Mouse (Mus musculus) forebrain, embryonic 13.5 days (tissue): ENCODE measurements around the gene Gm5134. TPM values are rescaled to one million over a fixed set of nuclear protein-coding genes. Genes with fewer than 3 reads are reported as not detected.

Experiments
- ATAC-seq: fragments of 200-750 bp; cut with Nextera tagmentation; 2 replicates; pipeline ENCODE4 v1.8.0; 2017
- H3K27ac ChIP-seq: fragments of 300-500 bp; sonication (generic); 2 replicates; pipeline ENCODE4 v1.5.1; 2015; ENCODE audit warnings: inconsistent platforms, mild to moderate bottlenecking, moderate library complexity
- H3K27me3 ChIP-seq: fragments of 300-500 bp; sonication (generic); 2 replicates; pipeline ENCODE4 v1.6.1; 2015; ENCODE audit warnings: mild to moderate bottlenecking, inconsistent platforms
- H3K36me3 ChIP-seq: fragments of 300-500 bp; sonication (generic); 2 replicates; pipeline ENCODE4 v1.6.1; 2015; ENCODE audit warnings: mild to moderate bottlenecking, inconsistent platforms; ENCODE audit not compliant: poor library complexity, severe bottlenecking
- H3K4me1 ChIP-seq: fragments of 300-500 bp; sonication (generic); 2 replicates; pipeline ENCODE4 v1.6.1; 2015; ENCODE audit warnings: inconsistent platforms
- H3K4me2 ChIP-seq: fragments of 300-500 bp; sonication (generic); 2 replicates; pipeline ENCODE4 v1.6.1; 2015; ENCODE audit warnings: inconsistent platforms, mild to moderate bottlenecking, moderate library complexity
- H3K4me3 ChIP-seq: fragments of 300-500 bp; sonication (generic); 2 replicates; pipeline ENCODE4 v1.5.1; 2015; ENCODE audit warnings: mild to moderate bottlenecking, inconsistent platforms
- H3K9ac ChIP-seq: fragments of 300-500 bp; sonication (generic); 2 replicates; pipeline ENCODE4 v1.6.1; 2015; ENCODE audit warnings: mild to moderate bottlenecking, inconsistent platforms
- H3K9me3 ChIP-seq: fragments of 300-500 bp; sonication (generic); replicated peaks from 2 replicates; pipeline ENCODE4 v1.6.1; 2016; ENCODE audit warnings: inconsistent platforms
- WGBS: fragments of 180-500 bp; shearing (Covaris S2); methylation state at CpG from one replicate; pipeline ENCODE4 v1.1.7; 2015; 5-methylcytosine and 5-hydroxymethylcytosine counted together
- polyA plus RNA-seq: library from polyadenylated mRNA; unstranded; fragments of >200 nt; fragmentation: Nextera tagmentation; extraction: Ambion mirVana; gene quantifications from 2 replicates; pipeline ENCODE4 v1.2.1, GENCODE M21; 2015

The Gm5134 gene
- polyA plus RNA-seq, 1 experiment from 2014 or later, result 0.09 TPM

GRCm38 (mm10) chr10:75942736-75943477, 11.4 kb upstream of the Gm5134 start, which contains the start of gene Vpreb3:
TSS of gene Vpreb3 (plus strand) at chr10:75943057.
- Histone ChIP-seq H3K9ac (no peak within 1 kb of the TSS), H3K27ac (no peak within 1 kb of the TSS; the same call in 1 of the 2 replicates), H3K4me3 (no peak within 1 kb of the TSS), H3K9me3 (no peaks in the 10 kb centered on the region), H3K4me1 (peaks cover 9% of the 10 kb centered on the region; the same call in 1 of the 2 replicates), H3K36me3 (no peaks in the 10 kb centered on the region), H3K4me2 (no peak within 1 kb of the TSS), H3K27me3 (peaks cover 2% of the 10 kb centered on the region; the same call in 1 of the 2 replicates)
- no peak for ATAC-seq
- WGBS, result 85% methylated on average over 15 of the region's 15 CpGs

GRCm38 (mm10) chr10:75944066-75944772, 10.1 kb upstream of the Gm5134 start:
- Histone ChIP-seq H3K27ac (peak overlapping the region; percentile 22; the same call in 1 of the 2 replicates), H3K36me3 (no peaks in the 10 kb centered on the region), H3K4me1 (peaks cover 9% of the 10 kb centered on the region; the same call in 1 of the 2 replicates), H3K4me2 (no peak overlapping the region), H3K9ac (no peak overlapping the region), H3K27me3 (peaks cover under 1% of the 10 kb centered on the region), H3K9me3 (no peaks in the 10 kb centered on the region), H3K4me3 (no peak overlapping the region)
- no peak for ATAC-seq
- 25% methylated on average over 11 of the region's 11 CpGs for WGBS

GRCm38 (mm10) chr10:75945213-75945612, 9.1 kb upstream of the Gm5134 start:
- 90% methylated on average over 7 of the region's 7 CpGs for WGBS
- ATAC-seq, result no peak

GRCm38 (mm10) chr10:75945896-75946295, 8.4 kb upstream of the Gm5134 start:
- Histone ChIP-seq H3K9me3 (no peaks in the 10 kb centered on the region), H3K4me1 (peaks cover 13% of the 10 kb centered on the region), H3K4me2 (no peak overlapping the region), H3K4me3 (no peak overlapping the region), H3K36me3 (no peaks in the 10 kb centered on the region), H3K27ac (no peak overlapping the region), H3K9ac (no peak overlapping the region), H3K27me3 (peaks cover 17% of the 10 kb centered on the region)
- 88% methylated on average over 7 of the region's 7 CpGs for WGBS
- no peak for ATAC-seq

More at GRCm38 (mm10) chr10:75945213-75945612, 9.1 kb upstream of the Gm5134 start:
- H3K4me1 ChIP-seq, result peaks cover 9% of the 10 kb centered on the region; the same call in 1 of the 2 replicates
- H3K9ac ChIP-seq, result no peak overlapping the region
- H3K36me3 ChIP-seq, result no peaks in the 10 kb centered on the region
- H3K27me3 ChIP-seq, result peaks cover 10% of the 10 kb centered on the region
- no peaks in the 10 kb centered on the region for H3K9me3 ChIP-seq
- H3K4me2 ChIP-seq, result no peak overlapping the region
- H3K27ac ChIP-seq, result no peak overlapping the region
- no peak overlapping the region for H3K4me3 ChIP-seq

- peaks cover 24% of the 10 kb centered on the region for H3K27me3 ChIP-seq
- peaks cover 18% of the 10 kb centered on the region for H3K4me1 ChIP-seq
- WGBS, result 82% methylated on average over 5 of the region's 5 CpGs
- no peak overlapping the region for H3K4me2 ChIP-seq
- H3K27ac ChIP-seq, result no peak overlapping the region
- H3K9me3 ChIP-seq, result no peaks in the 10 kb centered on the region
- H3K4me3 ChIP-seq, result no peak overlapping the region
- ATAC-seq, result no peak
- no peaks in the 10 kb centered on the region for H3K36me3 ChIP-seq
- H3K9ac ChIP-seq, result no peak overlapping the region
Measured at GRCm38 (mm10) chr10:75948079-75948478, 6.2 kb upstream of the Gm5134 start.

GRCm38 (mm10) chr10:75949053-75950045, 5.0 kb upstream of the Gm5134 start:
- WGBS, result 83% methylated on average over 22 of the region's 22 CpGs
- Histone ChIP-seq H3K27ac (no peak overlapping the region), H3K9me3 (no peaks in the 10 kb centered on the region), H3K27me3 (peaks cover 32% of the 10 kb centered on the region), H3K4me1 (peaks cover 13% of the 10 kb centered on the region), H3K4me2 (no peak overlapping the region), H3K4me3 (no peak overlapping the region), H3K9ac (no peak overlapping the region), H3K36me3 (no peaks in the 10 kb centered on the region)
- ATAC-seq, result no peak

GRCm38 (mm10) chr10:75950791-75951210, 3.5 kb upstream of the Gm5134 start:
- no peak overlapping the region for H3K27ac ChIP-seq
- H3K4me3 ChIP-seq, result peak overlapping the region; percentile 42
- H3K36me3 ChIP-seq, result no peaks in the 10 kb centered on the region
- H3K27me3 ChIP-seq, result peaks cover 35% of the 10 kb centered on the region
- H3K9ac ChIP-seq, result peak overlapping the region; percentile 64
- WGBS, result 1% methylated on average over 23 of the region's 23 CpGs
- peaks cover 13% of the 10 kb centered on the region for H3K4me1 ChIP-seq
- ATAC-seq, result peak; percentile 65
- peak overlapping the region; percentile 80 for H3K4me2 ChIP-seq
- H3K9me3 ChIP-seq, result no peaks in the 10 kb centered on the region

GRCm38 (mm10) chr10:75951424-75952050, 2.8 kb upstream of the Gm5134 start:
- Histone ChIP-seq H3K9ac (peak overlapping the region; percentile 64), H3K4me1 (peaks cover 13% of the 10 kb centered on the region), H3K27ac (no peak overlapping the region), H3K4me2 (peak overlapping the region; percentile 80), H3K4me3 (peak overlapping the region; percentile 42), H3K36me3 (no peaks in the 10 kb centered on the region), H3K9me3 (no peaks in the 10 kb centered on the region), H3K27me3 (peaks cover 35% of the 10 kb centered on the region)
- 4% methylated on average over 13 of the region's 13 CpGs for WGBS
- ATAC-seq, result peak; percentile 54

- WGBS, result 94% methylated on average over 10 of the region's 10 CpGs
- Histone ChIP-seq H3K4me1 (peaks cover 5% of the 10 kb centered on the region; the same call in 1 of the 2 replicates), H3K9me3 (no peaks in the 10 kb centered on the region), H3K4me2 (no peak overlapping the region), H3K4me3 (no peak overlapping the region), H3K27me3 (no peaks in the 10 kb centered on the region), H3K36me3 (no peaks in the 10 kb centered on the region), H3K27ac (no peak overlapping the region), H3K9ac (no peak overlapping the region)
- no peak for ATAC-seq
Measured at GRCm38 (mm10) chr10:75973846-75974245, 19.5 kb downstream of the Gm5134 start.

GRCm38 (mm10) chr10:75975216-75975615, 20.9 kb downstream of the Gm5134 start:
- H3K9ac ChIP-seq, result no peak overlapping the region
- H3K27ac ChIP-seq, result no peak overlapping the region
- H3K4me2 ChIP-seq, result no peak overlapping the region
- H3K9me3 ChIP-seq, result no peaks in the 10 kb centered on the region
- no peak for ATAC-seq
- no peaks in the 10 kb centered on the region for H3K27me3 ChIP-seq
- H3K36me3 ChIP-seq, result no peaks in the 10 kb centered on the region
- no peak overlapping the region for H3K4me3 ChIP-seq
- 78% methylated on average over 5 of the region's 5 CpGs for WGBS
- peaks cover 6% of the 10 kb centered on the region; the same call in 1 of the 2 replicates for H3K4me1 ChIP-seq
